Mouse (Mus musculus): Measurements from ENCODE around the gene Cep170.

DNA sequence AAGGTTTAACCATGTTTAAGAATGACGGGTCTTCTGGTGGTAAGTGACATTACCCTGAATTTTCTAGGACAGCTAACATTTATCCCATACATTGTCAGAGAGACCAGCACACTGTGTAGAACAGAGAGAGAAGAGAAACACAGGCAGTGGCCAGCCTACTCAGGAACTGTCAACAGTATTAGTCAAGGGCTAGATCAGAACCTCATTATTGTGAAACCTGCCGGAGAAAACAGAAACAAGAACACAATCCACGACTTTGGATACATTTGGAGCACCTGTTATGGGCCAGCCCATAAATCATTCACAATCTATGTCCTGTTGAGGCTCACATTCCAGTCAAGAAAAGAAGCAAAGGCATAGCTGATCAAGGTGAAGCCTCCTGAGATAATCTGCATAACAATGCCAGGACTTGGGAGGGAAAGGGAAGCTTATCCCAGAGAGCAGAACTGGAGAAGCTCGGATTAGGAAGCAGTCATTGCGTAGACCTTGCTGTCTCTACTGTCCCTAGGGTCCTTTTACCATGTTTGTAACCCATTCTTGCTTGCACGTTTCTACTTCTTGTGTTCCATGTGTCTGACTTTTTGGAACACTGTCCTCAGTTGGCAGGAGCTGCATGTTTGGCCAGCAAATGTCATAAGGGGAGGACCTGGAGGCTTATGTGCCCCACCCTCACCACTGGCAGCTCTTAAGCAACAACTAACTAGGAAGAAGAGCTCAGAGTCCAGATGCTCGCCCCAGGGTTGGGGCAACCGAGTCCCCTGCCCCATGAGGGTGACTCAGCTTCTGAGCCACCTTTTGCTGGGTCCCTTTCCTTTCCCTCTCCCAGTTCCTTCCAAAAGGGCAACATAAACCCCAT is 89.8 kb downstream of the Cep170 start:
- TF ChIP-seq CTCF (IDR thresholded peaks at IDR 0.05; ENCODE audit: control insufficient read depth, insufficient read depth, insufficient replicate concordance, low read depth, low read length): no peak
- no peak for TF ChIP-seq POLR2A (IDR thresholded peaks at IDR 0.05; ENCODE audit: control insufficient read depth, low read depth, low read length)

All from testis, adult 2 months (tissue).